Mouse (Mus musculus): ENCODE measurements around the gene Cbs. TPM values are rescaled to one million over a fixed set of nuclear protein-coding genes. Genes with fewer than 3 reads are reported as not detected.

Gene Cbs
- total RNA-seq (2021) = 1 to 10 TPM; 2.3 to 6.1 TPM
- long read RNA-seq, experiment 1, full-length matches to known transcripts = 5 of 6 reads
- long read RNA-seq, experiment 1, partial matches to known transcripts = 1 of 6 reads
- long read RNA-seq, experiment 1, other reads (novel, unspliced or antisense) = 0 of 6 reads
- long read RNA-seq, experiment 2, full-length matches to known transcripts = 1 of 5 reads
- long read RNA-seq, experiment 2, partial matches to known transcripts = 3 of 5 reads
- long read RNA-seq, experiment 2, other reads (novel, unspliced or antisense) = 1 of 5 reads

GRCm38 (mm10) chr17:31636942-31637811 lies at the start of gene Cbs:
Cbs (minus strand) TSS chr17:31637238.
- peak; percentile 87 to 89 for DNase-seq

GRCm38 (mm10) chr17:31686225-31686564 lies 49.2 kb upstream of the Cbs start:
- DNase-seq = peak; percentile 47 to 64

DNA sequence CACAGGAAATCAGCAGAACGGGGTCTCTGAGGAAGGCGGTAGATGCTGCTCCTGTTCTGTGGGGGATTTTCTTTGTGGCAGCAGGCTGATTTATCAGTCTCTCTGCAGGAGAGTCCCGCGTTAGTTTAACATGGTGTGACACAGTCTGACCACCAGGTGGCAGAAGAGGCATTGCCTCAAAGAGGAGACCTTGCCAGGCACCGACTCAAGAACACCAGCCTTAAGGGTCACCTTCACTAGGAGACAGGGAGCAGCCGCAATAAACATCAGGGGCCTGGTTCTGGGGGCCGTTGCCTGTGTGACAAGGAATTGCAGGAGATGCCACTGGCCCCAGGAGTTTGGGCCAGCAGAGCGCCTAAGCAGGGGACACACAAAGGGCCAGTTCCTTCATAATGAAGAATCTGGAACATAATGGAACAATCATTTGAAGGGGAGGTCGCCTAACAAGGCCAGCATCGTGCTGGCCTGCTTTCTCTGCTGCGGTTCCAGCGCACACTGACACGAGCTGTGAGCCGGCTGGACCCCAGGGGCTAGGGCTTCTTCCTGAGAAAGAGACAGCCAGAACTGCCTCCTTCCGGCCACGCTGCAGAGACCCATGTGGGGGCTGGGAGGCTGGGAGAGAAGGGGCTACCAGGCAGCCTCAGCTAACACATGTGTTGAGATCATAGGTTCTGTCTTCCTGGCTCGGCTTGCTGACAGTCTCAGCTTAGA lies 48.6 kb upstream of the Cbs start:
- DNase-seq = peak; percentile 82 to 86

GRCm38 (mm10) chr17:31680450-31680849 lies 43.4 kb upstream of the Cbs start:
- no peak for DNase-seq

DNA sequence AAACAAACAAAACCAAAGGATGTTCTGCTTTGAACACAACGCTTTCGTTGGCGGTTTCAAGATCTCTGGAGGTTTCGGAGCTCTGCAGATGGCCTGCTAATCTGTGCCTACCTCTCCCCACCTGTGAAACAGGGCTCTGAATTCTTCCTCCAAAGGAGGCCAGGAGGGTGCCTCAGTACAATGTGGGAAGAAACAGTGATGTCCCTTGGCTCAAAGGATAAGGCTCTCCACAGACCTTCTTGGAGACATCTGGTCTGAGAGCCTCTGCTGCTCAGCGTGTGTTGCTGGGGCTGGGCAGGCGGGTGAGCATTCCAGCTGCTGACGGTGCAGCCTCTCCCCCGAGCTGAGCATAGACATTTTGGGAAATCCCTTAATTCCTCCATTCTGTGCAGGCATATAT lies 40.5 kb upstream of the Cbs start, which contains the start of gene Cryaa:
TSS of gene Cryaa (plus strand) at position 301 of the 400 bp plus-strand sequence.
- DNase-seq = no peak

GRCm38 (mm10) chr17:31674426-31674825 lies 37.4 kb upstream of the Cbs start:
- no peak for DNase-seq

- DNase-seq = no peak
Measured at GRCm38 (mm10) chr17:31672279-31672678, 35.2 kb upstream of the Cbs start.

- no peak for DNase-seq
Measured at GRCm38 (mm10) chr17:31671698-31672097, 34.7 kb upstream of the Cbs start.

- no peak for DNase-seq
Measured at GRCm38 (mm10) chr17:31670163-31670562, 33.1 kb upstream of the Cbs start.

- DNase-seq = no peak
Measured at GRCm38 (mm10) chr17:31668306-31668705, 31.3 kb upstream of the Cbs start.

DNA sequence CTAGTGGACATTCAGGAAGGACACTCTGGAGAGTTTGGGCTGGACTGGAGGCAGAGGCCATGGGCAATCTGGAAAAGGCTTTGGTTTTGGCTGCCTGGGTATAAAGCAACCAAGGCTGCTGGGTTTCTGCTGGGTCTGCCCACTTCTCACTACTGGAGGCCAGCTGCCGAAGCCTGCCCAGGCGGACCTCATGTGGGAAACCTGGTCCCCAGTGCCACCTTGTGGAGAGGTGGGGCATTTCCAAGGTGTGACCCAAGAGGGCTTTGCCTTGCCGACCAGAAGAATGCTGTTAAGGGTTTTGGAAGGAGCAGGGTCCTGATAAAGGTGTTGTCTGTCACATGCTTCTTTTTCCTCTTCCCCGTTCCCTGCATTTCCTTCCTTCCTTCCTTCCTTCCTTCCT lies 27.7 kb upstream of the Cbs start:
- DNase-seq = peak; percentile 88 to 89

- no peak for DNase-seq
Measured at GRCm38 (mm10) chr17:31662855-31663254, 25.8 kb upstream of the Cbs start.

DNA sequence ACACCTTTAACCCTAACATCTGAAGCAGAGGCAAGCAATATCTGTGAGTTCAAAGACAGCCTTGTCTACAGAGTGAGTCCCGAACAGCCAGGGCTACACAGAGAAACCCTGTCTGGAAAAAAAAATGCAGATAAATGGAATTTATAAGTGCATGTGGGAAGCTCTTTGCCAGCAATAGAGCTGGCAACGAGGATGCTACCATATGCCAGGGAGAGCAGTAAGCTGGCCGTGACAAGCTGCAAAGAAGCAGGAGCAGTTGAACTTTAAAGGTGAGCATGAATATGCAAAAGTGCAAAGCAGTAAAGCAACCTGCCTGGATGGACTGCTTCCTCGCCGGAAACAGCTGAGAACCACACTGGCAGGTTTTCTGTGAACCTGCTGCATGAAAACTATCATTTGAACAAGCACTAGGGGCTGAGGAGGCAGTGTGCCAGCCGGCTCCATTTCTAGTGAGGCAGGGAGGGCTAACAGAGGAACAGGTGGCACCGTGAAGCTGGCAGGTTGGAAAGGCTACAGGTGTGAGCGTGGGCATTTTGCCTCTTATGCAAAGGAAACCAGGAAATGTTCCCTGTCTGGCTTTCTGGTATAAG lies 23.7 kb upstream of the Cbs start:
- DNase-seq = no peak

GRCm38 (mm10) chr17:31658468-31659185 lies 21.6 kb upstream of the Cbs start, which contains the start of gene U2af1:
U2af1 (minus strand) TSS chr17:31658892.
- DNase-seq = peak; percentile 98

DNA sequence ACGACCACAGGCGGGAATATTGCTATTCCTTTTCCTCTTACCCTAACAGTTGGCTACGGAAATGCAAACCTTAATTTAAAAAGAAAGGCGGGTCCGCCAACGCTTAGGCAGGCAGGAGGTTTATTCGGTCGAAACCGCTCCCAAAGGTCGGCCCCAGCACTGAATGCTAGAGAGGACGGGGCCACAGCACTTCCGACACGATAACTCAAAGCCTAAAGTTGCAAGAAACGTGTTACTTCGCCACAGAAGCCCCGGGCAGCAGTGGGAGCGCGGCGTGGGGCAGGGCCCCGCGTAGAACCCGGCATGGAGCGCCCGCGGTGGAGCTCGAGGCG lies 21.1 kb upstream of the Cbs start:
- DNase-seq = no peak

DNA sequence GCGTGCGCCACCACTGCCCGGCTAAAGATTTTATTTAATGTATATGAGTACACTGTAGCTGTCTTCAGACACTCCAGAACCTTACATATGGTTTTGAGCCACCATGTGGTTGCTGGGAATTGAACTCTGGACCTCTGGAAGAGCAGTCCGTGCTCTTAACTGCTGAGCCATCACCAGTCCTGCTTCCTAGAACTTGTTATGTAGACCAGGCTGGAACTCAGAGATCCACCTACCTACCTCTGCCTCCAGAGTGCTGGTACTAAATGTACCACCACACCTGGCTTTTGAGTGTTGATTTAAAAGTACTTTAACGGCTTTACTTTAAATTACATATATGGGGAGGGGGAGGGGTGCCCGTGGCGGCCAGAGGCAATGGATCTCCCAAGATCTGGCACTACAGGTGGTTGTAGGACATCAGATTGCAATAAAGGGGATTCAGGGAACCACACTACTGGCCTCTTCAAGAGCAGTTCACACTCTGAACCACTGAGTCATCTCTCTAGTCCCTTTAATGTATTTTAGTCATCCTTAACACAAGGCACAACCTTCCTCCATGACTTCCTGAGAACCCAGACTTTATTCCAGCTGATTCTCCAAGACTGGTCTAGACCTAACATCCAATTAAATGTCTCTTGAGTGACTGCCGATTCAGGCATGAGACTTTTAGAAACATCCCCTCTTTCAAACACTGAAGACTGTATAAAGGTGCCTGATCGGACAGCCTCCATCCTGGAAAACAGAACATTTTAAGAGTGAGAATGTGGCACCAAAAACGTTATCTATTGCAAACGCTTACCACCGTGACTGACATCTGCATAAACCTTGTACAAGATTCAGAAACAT lies 20.3 kb upstream of the Cbs start:
- no peak for DNase-seq

DNA sequence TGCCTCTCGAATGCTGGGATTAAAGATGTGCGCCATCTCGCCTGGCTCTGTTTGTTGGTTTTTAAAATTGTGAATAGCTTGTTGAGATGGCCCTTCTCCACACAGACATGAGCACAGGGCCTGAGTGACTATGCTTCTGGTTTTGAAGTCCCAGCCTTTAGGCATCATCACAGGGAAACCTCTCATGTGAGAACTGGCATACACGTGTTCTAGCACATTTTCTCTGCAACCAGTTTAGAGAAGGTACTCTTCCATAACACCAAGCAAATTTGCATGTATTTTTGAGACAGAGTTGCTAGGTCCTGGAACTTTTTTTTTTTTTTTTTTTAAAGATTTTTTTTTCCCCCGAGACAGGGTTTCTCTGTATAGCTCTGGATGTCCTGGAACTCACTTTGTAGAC lies 19.6 kb upstream of the Cbs start:
- DNase-seq = no peak

- peak; percentile 22 to 46 for DNase-seq
Measured at GRCm38 (mm10) chr17:31655366-31655765, 18.3 kb upstream of the Cbs start.

GRCm38 (mm10) chr17:31653277-31653676 lies 16.2 kb upstream of the Cbs start:
- no peak for DNase-seq

GRCm38 (mm10) chr17:31652152-31652551 lies 15.1 kb upstream of the Cbs start:
- DNase-seq = no peak
